Mouse (Mus musculus): ENCODE measurements at regions not wholly inside any gene's neighbourhood (a gene's known extent, or its start where the extent isn't known, plus 50 kb on each side); places are given as distances from the start of the nearest gene placed in this dataset.

DNA sequence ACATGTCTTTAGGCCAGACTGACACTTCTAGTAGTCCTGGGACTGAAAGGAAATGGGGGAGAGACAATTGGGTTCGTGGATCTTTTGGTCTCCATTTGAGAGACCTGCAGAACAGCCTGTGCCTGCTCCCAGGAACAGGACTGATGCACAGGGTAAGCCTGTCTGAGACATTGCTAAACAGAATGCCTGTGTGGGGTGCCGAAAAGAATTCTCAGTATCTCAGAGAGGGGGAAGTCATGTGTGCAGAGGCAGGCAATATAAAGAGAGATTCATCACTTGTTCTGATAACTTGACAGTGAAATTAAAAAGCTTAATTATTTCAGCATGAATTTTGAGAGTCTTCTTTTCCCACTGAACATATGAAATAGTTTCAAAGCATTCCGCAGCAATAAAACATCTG is 268.7 kb downstream of the Rnf144a start:
- no peak for TF ChIP-seq CTCF (IDR thresholded peaks at IDR 0.05; ENCODE audit: low read depth, low read length)
- TF ChIP-seq POLR2A (IDR thresholded peaks at IDR 0.05; ENCODE audit: borderline replicate concordance, low read depth, low read length): no peak

Measured in bone marrow macrophage, adult 2 months (primary cell).